Mouse (Mus musculus): ENCODE data around the gene Susd2.

Gene Susd2

GRCm38 (mm10) chr10:75616044-75616443 is 27.8 kb downstream of the Susd2 start:
- DNase-seq, result no peak

GRCm38 (mm10) chr10:75610486-75610885 is 33.3 kb downstream of the Susd2 start:
- DNase-seq, result no peak

GRCm38 (mm10) chr10:75608975-75609374 is 34.8 kb downstream of the Susd2 start:
- DNase-seq, result no peak

- DNase-seq, result no peak
Measured at GRCm38 (mm10) chr10:75607253-75607652, 36.6 kb downstream of the Susd2 start.

GRCm38 (mm10) chr10:75605162-75605846 is 38.5 kb downstream of the Susd2 start:
- peak; percentile 40 for DNase-seq

- no peak for DNase-seq
Measured at GRCm38 (mm10) chr10:75600189-75600730, 43.5 kb downstream of the Susd2 start.

GRCm38 (mm10) chr10:75595981-75596380 is 47.8 kb downstream of the Susd2 start:
- no peak for DNase-seq

- DNase-seq, result peak in 1 of 2 experiments; percentile 17
Measured at GRCm38 (mm10) chr10:75592585-75592984, 51.2 kb downstream of the Susd2 start.

- peak; percentile 86 to 92 for DNase-seq
Measured at GRCm38 (mm10) chr10:75591211-75591894, 52.5 kb downstream of the Susd2 start.

GRCm38 (mm10) chr10:75589651-75590050 is 54.2 kb downstream of the Susd2 start:
- peak; percentile 30 to 40 for DNase-seq

GRCm38 (mm10) chr10:75589129-75589528 is 54.7 kb downstream of the Susd2 start, which contains the start of gene Ggt5:
Ggt5 (plus strand) TSS chr10:75589340.
- peak in 1 of 2 experiments; percentile 25 for DNase-seq

- DNase-seq, result no peak
Measured at GRCm38 (mm10) chr10:75588336-75588735, 55.5 kb downstream of the Susd2 start.

GRCm38 (mm10) chr10:75587781-75588180 is 56.0 kb downstream of the Susd2 start:
- DNase-seq, result no peak

Measured in thymus, postnatal 36 days (tissue).